Mouse (Mus musculus): ENCODE results near the gene Skp1a. TPM values are rescaled to one million over a fixed set of nuclear protein-coding genes. Genes with fewer than 3 reads are reported as not detected.
A peak's percentile ranks its signal among the peaks of the same experiment; 100 is the strongest.
"Not testable (repeated sequence)": the region's sequence is repeated elsewhere in the genome, so short reads cannot be mapped to it uniquely, and the experiment has no call there.

The Skp1a gene
- polyA plus RNA-seq (2016; fragmentation: Nextera tagmentation; extraction: Ambion mirVana), result 871 and 976 TPM in 2 replicates

DNA sequence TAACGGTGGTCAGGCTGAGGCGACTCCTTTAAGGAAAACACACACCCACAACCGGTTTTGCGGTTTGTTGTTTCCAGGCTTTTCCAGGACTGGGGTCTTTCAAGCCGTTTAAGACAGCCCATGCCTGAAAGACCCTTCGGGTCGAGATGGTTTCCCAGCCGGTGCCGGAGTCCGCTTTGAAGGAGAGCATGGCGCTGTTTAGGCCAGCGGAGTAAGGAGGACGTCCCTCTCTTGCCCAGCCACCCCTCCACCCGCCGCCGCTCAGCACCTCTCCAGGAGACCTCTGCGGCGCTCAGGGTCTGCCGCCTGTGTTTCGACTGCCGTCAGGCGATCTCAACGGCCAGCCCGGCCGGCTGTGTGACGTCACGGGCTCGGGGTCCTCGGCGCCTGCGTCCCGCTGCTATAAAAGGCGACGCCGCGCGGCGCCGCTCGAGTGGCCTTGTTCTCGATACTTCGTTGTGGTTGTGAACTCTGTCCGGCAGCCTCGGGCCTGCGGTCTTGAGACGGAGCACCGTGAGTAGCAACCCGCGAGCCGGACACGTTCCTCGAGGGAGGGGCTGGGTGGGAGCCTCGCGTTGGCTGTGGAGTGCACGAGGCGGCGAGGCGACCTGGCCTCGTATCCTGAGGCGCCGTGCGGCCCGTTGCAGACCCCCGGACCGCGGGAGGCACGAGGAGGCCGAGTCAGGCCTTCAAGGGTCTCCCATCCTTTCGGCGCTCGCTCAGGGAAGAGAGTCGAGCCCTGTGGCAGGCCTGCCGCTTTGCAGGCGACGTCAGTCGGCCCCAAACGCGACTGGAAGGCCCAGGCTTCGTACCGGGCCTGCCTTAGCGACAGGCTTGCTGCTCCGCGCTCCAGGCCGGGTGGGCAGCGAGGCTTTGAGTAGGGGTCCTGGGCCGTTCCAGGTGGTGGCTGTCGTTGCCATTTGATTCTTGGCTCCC is at the start of gene Skp1a:
Skp1a (plus strand) TSS at position 390 of the 936 bp plus-strand sequence.
- peak within 1 kb of the TSS; percentile 95 for H3K4me3 ChIP-seq (replicated peaks)
- peaks cover 16% of the 10 kb centered on the region for H3K4me1 ChIP-seq (replicated peaks)
- H3K4me2 ChIP-seq, result peak within 1 kb of the TSS; percentile 84
- H3K9ac ChIP-seq (replicated peaks), result peak within 1 kb of the TSS; percentile 97
- H3K36me3 ChIP-seq, result peaks cover 10% of the 10 kb centered on the region; the same call in 1 of the 2 replicates
- H3K9me3 ChIP-seq, result no peaks in the 10 kb centered on the region
- under 1% methylated on average over 87 of the region's 87 CpGs for WGBS
- H3K27ac ChIP-seq, result peak within 1 kb of the TSS; percentile 98
- H3K27me3 ChIP-seq, result no peaks in the 10 kb centered on the region
- peak; percentile 93 for ATAC-seq (ENCODE audit: insufficient number of reproducible peaks, insufficient read depth, low FRiP score, low TSS enrichment, low read depth)

- H3K27me3 ChIP-seq; H3K4me3 ChIP-seq (replicated peaks); H3K9me3 ChIP-seq; H3K36me3 ChIP-seq; H3K4me1 ChIP-seq (replicated peaks); ATAC-seq (ENCODE audit: insufficient number of reproducible peaks, insufficient read depth, low FRiP score, low TSS enrichment, low read depth); H3K4me2 ChIP-seq; H3K9ac ChIP-seq (replicated peaks); H3K27ac ChIP-seq: not testable (repeated sequence)
- 91% methylated on average over 8 of the region's 8 CpGs for WGBS
These were observed 35.2 kb upstream of the Skp1a start for GRCm38 (mm10) chr11:52196496-52197023.

GRCm38 (mm10) chr11:52213887-52214286 is 17.9 kb upstream of the Skp1a start, which contains the start of gene Olfr1371:
Gene Olfr1371, minus strand, starts transcription at chr11:52213987.
- Histone ChIP-seq H3K9me3 (no peaks in the 10 kb centered on the region), H3K4me2 (no peak within 1 kb of the TSS), H3K4me3 (replicated peaks) (no peak within 1 kb of the TSS), H3K9ac (replicated peaks) (no peak within 1 kb of the TSS), H3K27ac (no peak within 1 kb of the TSS), H3K27me3 (no peaks in the 10 kb centered on the region), H3K36me3 (no peaks in the 10 kb centered on the region), H3K4me1 (replicated peaks) (no peaks in the 10 kb centered on the region)
- ATAC-seq (ENCODE audit: insufficient number of reproducible peaks, insufficient read depth, low FRiP score, low TSS enrichment, low read depth), result no peak

DNA sequence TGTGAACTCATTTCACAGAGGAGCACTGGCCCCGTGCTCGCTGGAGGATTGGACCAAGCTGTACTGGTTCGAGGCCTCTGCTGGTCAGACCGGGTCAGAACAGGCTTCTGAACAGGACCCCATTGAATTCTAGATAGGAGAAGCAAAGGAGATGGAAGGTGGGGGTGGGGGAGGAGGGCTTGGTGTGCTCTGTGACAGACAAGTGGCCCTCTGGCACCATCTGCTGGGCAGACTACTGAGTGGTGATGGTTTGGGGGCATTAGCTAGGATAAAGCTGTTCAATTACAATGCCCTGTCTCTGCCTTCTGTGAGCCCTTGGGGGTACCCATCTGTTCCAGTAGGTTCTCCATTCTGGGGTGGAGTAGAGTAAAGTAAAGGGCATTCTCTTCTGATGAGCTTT is 11.5 kb upstream of the Skp1a start:
- peak overlapping the region; percentile 32 for H3K4me2 ChIP-seq
- H3K36me3 ChIP-seq, result no peaks in the 10 kb centered on the region
- H3K9me3 ChIP-seq, result no peaks in the 10 kb centered on the region
- H3K9ac ChIP-seq (replicated peaks), result no peak overlapping the region
- 5% methylated on average over 4 of the region's 4 CpGs for whole genome bisulfite sequencing
- H3K27ac ChIP-seq, result no peak overlapping the region
- ATAC-seq (ENCODE audit: insufficient number of reproducible peaks, insufficient read depth, low FRiP score, low TSS enrichment, low read depth), result 0 out of 2 replicates have a peak, but pooled peaks have one; percentile 42
- peaks cover 11% of the 10 kb centered on the region for H3K4me1 ChIP-seq (replicated peaks)
- no peak overlapping the region for H3K4me3 ChIP-seq (replicated peaks)
- H3K27me3 ChIP-seq, result peaks cover 13% of the 10 kb centered on the region

GRCm38 (mm10) chr11:52221921-52222320 is 9.9 kb upstream of the Skp1a start:
- ATAC-seq (ENCODE audit: insufficient number of reproducible peaks, insufficient read depth, low FRiP score, low TSS enrichment, low read depth); H3K27ac ChIP-seq; H3K36me3 ChIP-seq; H3K9me3 ChIP-seq; H3K4me3 ChIP-seq (replicated peaks); H3K4me2 ChIP-seq; H3K9ac ChIP-seq (replicated peaks): not testable (repeated sequence)
- peaks cover 11% of the 10 kb centered on the region for H3K4me1 ChIP-seq (replicated peaks)
- H3K27me3 ChIP-seq, result peaks cover 13% of the 10 kb centered on the region
- WGBS, result 90% methylated on average over 6 of the region's 6 CpGs

- Histone ChIP-seq H3K4me3 (replicated peaks) (no peak overlapping the region), H3K4me1 (replicated peaks) (peaks cover 11% of the 10 kb centered on the region), H3K27ac (no peak overlapping the region), H3K9ac (replicated peaks) (no peak overlapping the region), H3K27me3 (peaks cover 13% of the 10 kb centered on the region), H3K4me2 (no peak overlapping the region), H3K9me3 (no peaks in the 10 kb centered on the region), H3K36me3 (no peaks in the 10 kb centered on the region)
- ATAC-seq (ENCODE audit: insufficient number of reproducible peaks, insufficient read depth, low FRiP score, low TSS enrichment, low read depth), result no peak
- 77% methylated on average over 6 of the region's 6 CpGs for WGBS
These were observed 8.9 kb upstream of the Skp1a start for GRCm38 (mm10) chr11:52222891-52223290.

GRCm38 (mm10) chr11:52223968-52224682 is 7.7 kb upstream of the Skp1a start:
- no peak overlapping the region for H3K27ac ChIP-seq
- ATAC-seq (ENCODE audit: insufficient number of reproducible peaks, insufficient read depth, low FRiP score, low TSS enrichment, low read depth), result no peak
- H3K9ac ChIP-seq (replicated peaks), result no peak overlapping the region
- H3K4me3 ChIP-seq (replicated peaks), result peak overlapping the region; percentile 16; the same call in 1 of the 2 replicates
- peaks cover 13% of the 10 kb centered on the region for H3K27me3 ChIP-seq
- no peaks in the 10 kb centered on the region for H3K36me3 ChIP-seq
- peaks cover 11% of the 10 kb centered on the region for H3K4me1 ChIP-seq (replicated peaks)
- no peaks in the 10 kb centered on the region for H3K9me3 ChIP-seq
- WGBS, result 12% methylated on average over 19 of the region's 19 CpGs
- H3K4me2 ChIP-seq, result peak overlapping the region; percentile 43

GRCm38 (mm10) chr11:52225986-52226599 is 5.7 kb upstream of the Skp1a start:
- Histone ChIP-seq H3K27me3 (peaks cover 13% of the 10 kb centered on the region), H3K4me1 (replicated peaks) (peaks cover 14% of the 10 kb centered on the region), H3K9me3 (no peaks in the 10 kb centered on the region), H3K27ac (no peak overlapping the region), H3K4me2 (no peak overlapping the region), H3K36me3 (no peaks in the 10 kb centered on the region), H3K9ac (replicated peaks) (no peak overlapping the region), H3K4me3 (replicated peaks) (no peak overlapping the region)
- no peak for ATAC-seq (ENCODE audit: insufficient number of reproducible peaks, insufficient read depth, low FRiP score, low TSS enrichment, low read depth)
- 61% methylated on average over 3 of the region's 3 CpGs for WGBS

DNA sequence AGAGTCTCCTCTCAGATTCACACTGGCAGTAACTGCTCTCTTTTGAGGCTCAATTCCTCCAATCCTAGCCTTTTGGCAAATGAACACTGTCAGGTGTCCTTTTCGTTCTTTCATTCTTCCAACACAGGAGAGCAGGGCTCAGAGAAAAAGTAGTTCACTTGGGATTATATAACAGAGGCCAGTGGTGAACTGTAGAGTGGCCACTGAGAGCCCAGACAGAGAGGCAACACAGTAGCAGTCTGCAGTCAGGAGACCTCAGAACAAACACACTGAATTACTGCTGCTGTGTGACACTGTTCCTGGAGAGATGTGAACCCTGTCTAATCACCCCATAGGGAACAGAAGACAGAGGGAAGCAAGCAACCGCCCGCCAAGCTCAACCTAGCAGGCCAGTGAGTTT is 4.7 kb upstream of the Skp1a start:
- WGBS, result 54% methylated on average over 3 of the region's 3 CpGs
- peaks cover 15% of the 10 kb centered on the region for H3K4me1 ChIP-seq (replicated peaks)
- no peak overlapping the region for H3K27ac ChIP-seq
- H3K27me3 ChIP-seq, result peaks cover 13% of the 10 kb centered on the region
- H3K36me3 ChIP-seq, result no peaks in the 10 kb centered on the region
- no peak overlapping the region for H3K4me3 ChIP-seq (replicated peaks)
- ATAC-seq (ENCODE audit: insufficient number of reproducible peaks, insufficient read depth, low FRiP score, low TSS enrichment, low read depth), result no peak
- H3K9me3 ChIP-seq, result no peaks in the 10 kb centered on the region
- no peak overlapping the region for H3K4me2 ChIP-seq
- no peak overlapping the region for H3K9ac ChIP-seq (replicated peaks)

GRCm38 (mm10) chr11:52227466-52228226 is 4.1 kb upstream of the Skp1a start:
- Histone ChIP-seq H3K36me3 (no peaks in the 10 kb centered on the region), H3K4me3 (replicated peaks) (no peak overlapping the region), H3K4me1 (replicated peaks) (peaks cover 15% of the 10 kb centered on the region), H3K4me2 (no peak overlapping the region), H3K27ac (no peak overlapping the region), H3K9ac (replicated peaks) (no peak overlapping the region), H3K9me3 (no peaks in the 10 kb centered on the region), H3K27me3 (peaks cover 13% of the 10 kb centered on the region)
- 75% methylated on average over 13 of the region's 13 CpGs for WGBS
- no peak for ATAC-seq (ENCODE audit: insufficient number of reproducible peaks, insufficient read depth, low FRiP score, low TSS enrichment, low read depth)
